Mouse (Mus musculus) embryonic fibroblast, embryonic 13.5 days (primary cell): ENCODE measurements around the gene L3mbtl2.

Experiments
- CTCF ChIP-seq: IDR thresholded peaks from 2 replicates; pipeline ENCODE4 v1.5.1; 2011; ENCODE audit warnings: mild to moderate bottlenecking, control low read depth, low read length, moderate library complexity, borderline replicate concordance; ENCODE audit not compliant: insufficient read depth
- POLR2A ChIP-seq: IDR thresholded peaks from 2 replicates; pipeline ENCODE4 v1.6.1; 2011; ENCODE audit warnings: low read depth, mild to moderate bottlenecking, control low read depth, low read length, moderate library complexity

DNA sequence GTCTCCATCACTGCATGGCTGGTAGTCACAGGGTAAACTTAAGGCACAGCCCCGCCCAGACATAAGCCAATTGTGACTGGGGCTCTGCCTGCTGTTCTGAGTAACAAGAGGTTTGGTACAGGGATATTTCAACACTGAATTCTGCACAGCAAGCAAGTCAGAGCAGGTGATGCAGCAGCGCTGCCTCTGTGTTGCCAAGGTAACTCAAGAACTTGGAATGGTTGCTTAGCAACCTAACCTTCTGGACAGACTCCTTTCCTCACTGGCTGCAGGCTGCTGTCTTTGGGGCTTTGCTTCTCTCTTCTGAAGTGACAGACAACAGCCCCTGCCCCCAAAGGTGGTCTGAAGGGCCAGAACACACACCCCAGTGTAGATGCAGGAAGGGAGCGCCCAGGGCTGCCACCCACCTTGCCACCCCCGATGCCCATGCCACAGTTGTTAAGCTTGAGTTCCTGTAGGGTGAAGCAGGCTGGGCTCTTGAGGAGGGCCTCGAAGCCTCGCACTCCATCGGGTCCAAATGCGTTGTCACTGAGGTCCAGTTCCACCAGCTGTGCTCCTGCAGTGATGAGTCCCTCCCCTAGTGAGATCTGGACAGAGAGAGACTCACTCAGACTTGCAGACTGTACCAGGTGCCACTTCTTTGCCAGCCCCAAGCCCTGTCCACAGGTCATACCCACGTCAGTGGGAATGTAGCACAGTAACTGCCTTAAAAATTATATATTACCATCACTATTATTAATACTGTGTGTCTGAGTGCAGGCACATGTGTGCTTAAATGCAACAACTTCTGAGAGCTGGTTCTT is 54.8 kb downstream of the L3mbtl2 start:
- TF ChIP-seq POLR2A (no peak), CTCF (no peak)
